10 mouse cellular contexts compared by ENCODE assay signal in the genomic region with DNA sequence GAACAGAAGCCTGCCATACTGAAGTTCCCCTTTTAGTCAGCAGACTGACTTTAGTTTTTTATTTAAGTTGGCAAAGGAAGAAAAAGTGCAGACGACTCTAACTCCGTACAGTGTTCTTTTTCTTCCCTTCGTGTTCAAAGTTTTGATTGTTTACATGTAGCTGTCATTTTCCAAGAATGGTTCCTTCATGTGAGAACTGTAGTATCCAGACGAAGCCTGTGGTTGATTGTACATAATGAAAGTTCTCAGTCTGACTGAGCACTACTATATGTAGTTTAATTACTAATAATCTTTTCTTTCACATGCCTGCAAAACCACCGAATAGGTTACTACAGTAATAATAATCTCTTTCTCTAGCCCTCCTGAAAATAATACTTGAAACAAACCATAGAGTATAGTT.
DNase-seq lines count a peak whose midpoint lies in the region; ATAC-seq and TF ChIP-seq lines count a peak whose summit lies in the region.
"Had no signal": no experiment of that assay in that cellular context is flagged by ENCODE, and none has a peak within 500 bp of the region (broad histone marks: within the 10 kb centered on the region; RNA-seq: fewer than 3 reads in every experiment).

No protein-coding gene starts in this region.

- H3K4me3 ChIP-seq in heart, embryonic 13.5 days: 0 out of 2 replicates have a peak overlapping the region, but pooled peaks have one; percentile 2
- no peak overlapping the region for H3K4me3 ChIP-seq in liver, adult 2 months (ENCODE audit: insufficient read depth, low read depth, low read length)
- 0 out of 2 replicates have a peak overlapping the region, but pooled peaks have one; percentile 4 for H3K4me3 ChIP-seq in brown adipose tissue, adult 24 weeks (ENCODE audit: insufficient read depth, low read depth, low read length)
- peak overlapping the region; percentile 19 for H3K4me3 ChIP-seq in liver, postnatal 0 days (ENCODE audit: low read depth, low read length)
- H3K4me3 ChIP-seq in hindbrain, embryonic 12.5 days: no peak overlapping the region
- H3K4me3 ChIP-seq: forebrain, embryonic 12.5 days had no signal

- ATAC-seq in heart, embryonic 13.5 days (ENCODE audit: extremely low read depth, insufficient number of reproducible peaks, low FRiP score, low TSS enrichment): no peak
- no peak for ATAC-seq in liver, postnatal 0 days
- ATAC-seq in hindbrain, embryonic 12.5 days (ENCODE audit: low FRiP score): no peak

- DNase-seq in heart, adult 18-20 months: no peak
- no peak for DNase-seq in liver, adult 2 months (ENCODE audit: extremely low read depth, low read depth, low spot score)
- no peak for DNase-seq in liver
- DNase-seq in liver, postnatal 0 days: no peak
- no peak for DNase-seq in frontal cortex, adult 2 months (ENCODE audit: extremely low spot score in 1 of 2, low spot score in 1 of 2)
- DNase-seq: cerebellum, adult 9-11 months had no signal

- no peaks in the 10 kb centered on the region for H3K79me2 ChIP-seq in liver, adult 2 months (ENCODE audit: control insufficient read depth, insufficient read depth, low read length)

- peak overlapping the region; percentile 49 for H3K4me2 ChIP-seq in heart, embryonic 13.5 days
- peak overlapping the region; percentile 58 for H3K4me2 ChIP-seq in liver, postnatal 0 days (ENCODE audit: low read depth, low read length)
- H3K4me2 ChIP-seq in hindbrain, embryonic 12.5 days (replicated peaks): no peak overlapping the region
- H3K4me2 ChIP-seq: forebrain, embryonic 12.5 days had no signal

- 45% methylated on average over 5 of the region's 5 CpGs for WGBS in heart, embryonic 13.5 days
- WGBS in liver, adult 2 months: 60% methylated on average over 5 of the region's 5 CpGs
- WGBS in liver, postnatal 0 days (ENCODE audit: insufficient replicate concordance): 17% methylated on average over 5 of the region's 5 CpGs
- WGBS in hindbrain, embryonic 12.5 days: 67% methylated on average over 5 of the region's 5 CpGs

- peak overlapping the region; percentile 88 for H3K27ac ChIP-seq in heart, embryonic 13.5 days (replicated peaks)
- H3K27ac ChIP-seq in liver, adult 2 months (replicated peaks; ENCODE audit: insufficient read depth, low read depth, low read length): peak overlapping the region; percentile 73
- peak overlapping the region; percentile 97 for H3K27ac ChIP-seq in brown adipose tissue, adult 24 weeks (replicated peaks; ENCODE audit: low read depth, low read length)
- H3K27ac ChIP-seq in liver, postnatal 0 days (ENCODE audit: low read depth): peak overlapping the region; percentile 86
- H3K27ac ChIP-seq in hindbrain, embryonic 12.5 days: no peak overlapping the region
- H3K27ac ChIP-seq: forebrain, embryonic 12.5 days had no signal

- TF ChIP-seq CTCF in liver, adult 2 months (IDR thresholded peaks at IDR 0.05; ENCODE audit: low read depth, low read length): no peak
- no peak for TF ChIP-seq CTCF in liver, postnatal 0 days (IDR thresholded peaks at IDR 0.05; ENCODE audit: low read depth)

- H3K27me3 ChIP-seq in heart, embryonic 13.5 days (replicated peaks): no peaks in the 10 kb centered on the region
- no peaks in the 10 kb centered on the region for H3K27me3 ChIP-seq in liver, adult 2 months (ENCODE audit: control insufficient read depth, insufficient read depth, low read length)
- no peaks in the 10 kb centered on the region for H3K27me3 ChIP-seq in liver, postnatal 0 days (ENCODE audit: insufficient read depth, low read length)
- no peaks in the 10 kb centered on the region for H3K27me3 ChIP-seq in hindbrain, embryonic 12.5 days
- H3K27me3 ChIP-seq: forebrain, embryonic 12.5 days had no signal

- no peak for TF ChIP-seq EP300 in liver, postnatal 0 days (IDR thresholded peaks at IDR 0.05; ENCODE audit: low read depth)

- H3K4me1 ChIP-seq in heart, embryonic 13.5 days: peaks cover 69% of the 10 kb centered on the region
- H3K4me1 ChIP-seq in liver, adult 2 months (ENCODE audit: control insufficient read depth, insufficient read depth, low read length): no peaks in the 10 kb centered on the region; the same call in 1 of the 2 replicates
- H3K4me1 ChIP-seq in brown adipose tissue, adult 24 weeks (ENCODE audit: control insufficient read depth, insufficient read depth, insufficient read length, low read length): peaks cover 18% of the 10 kb centered on the region
- peaks cover 13% of the 10 kb centered on the region for H3K4me1 ChIP-seq in liver, postnatal 0 days (ENCODE audit: insufficient read depth)
- H3K4me1 ChIP-seq in hindbrain, embryonic 12.5 days: peaks cover 3% of the 10 kb centered on the region; the same call in 1 of the 2 replicates

- H3K36me3 ChIP-seq in heart, embryonic 13.5 days: peaks cover 11% of the 10 kb centered on the region
- no peaks in the 10 kb centered on the region for H3K36me3 ChIP-seq in liver, adult 2 months (ENCODE audit: control insufficient read depth, insufficient read depth, low read length)
- no peaks in the 10 kb centered on the region for H3K36me3 ChIP-seq in liver, postnatal 0 days (replicated peaks; ENCODE audit: insufficient read depth, low read length)
- no peaks in the 10 kb centered on the region for H3K36me3 ChIP-seq in hindbrain, embryonic 12.5 days
- H3K36me3 ChIP-seq: forebrain, embryonic 12.5 days had no signal

- no peaks in the 10 kb centered on the region for H3K9me3 ChIP-seq in heart, embryonic 13.5 days
- H3K9me3 ChIP-seq in liver, postnatal 0 days (ENCODE audit: low read length): no peaks in the 10 kb centered on the region
- H3K9me3 ChIP-seq in hindbrain, embryonic 12.5 days (replicated peaks): no peaks in the 10 kb centered on the region
- H3K9me3 ChIP-seq: forebrain, embryonic 12.5 days had no signal

- no peak for TF ChIP-seq POLR2A in liver, adult 2 months (IDR thresholded peaks at IDR 0.05; ENCODE audit: extremely low read depth, insufficient read depth, low read length)

- H3K9ac ChIP-seq in heart, embryonic 13.5 days: peak overlapping the region; percentile 42
- H3K9ac ChIP-seq in liver, adult 2 months (ENCODE audit: low read depth, low read length): no peak overlapping the region
- peak overlapping the region; percentile 4; the same call in 1 of the 2 replicates for H3K9ac ChIP-seq in liver, postnatal 0 days (replicated peaks)
- H3K9ac ChIP-seq in hindbrain, embryonic 12.5 days: no peak overlapping the region
- H3K9ac ChIP-seq: forebrain, embryonic 12.5 days had no signal

Comparison
In these comparisons a context has a peak if more than half of its experiments do, and no peak if none do; other contexts are left out.
1. H3K4me3 ChIP-seq: peak in heart, embryonic 13.5 days (single experiment), brown adipose tissue, adult 24 weeks (single experiment) and liver, postnatal 0 days (single experiment); none in liver, adult 2 months (single experiment) and hindbrain, embryonic 12.5 days (single experiment).
2. H3K9ac ChIP-seq: peak in heart, embryonic 13.5 days (single experiment) and liver, postnatal 0 days (single experiment); none in liver, adult 2 months (single experiment) and hindbrain, embryonic 12.5 days (single experiment).